Comparison of ENCODE assay signal across 8 mouse cellular contexts in the genomic region with DNA sequence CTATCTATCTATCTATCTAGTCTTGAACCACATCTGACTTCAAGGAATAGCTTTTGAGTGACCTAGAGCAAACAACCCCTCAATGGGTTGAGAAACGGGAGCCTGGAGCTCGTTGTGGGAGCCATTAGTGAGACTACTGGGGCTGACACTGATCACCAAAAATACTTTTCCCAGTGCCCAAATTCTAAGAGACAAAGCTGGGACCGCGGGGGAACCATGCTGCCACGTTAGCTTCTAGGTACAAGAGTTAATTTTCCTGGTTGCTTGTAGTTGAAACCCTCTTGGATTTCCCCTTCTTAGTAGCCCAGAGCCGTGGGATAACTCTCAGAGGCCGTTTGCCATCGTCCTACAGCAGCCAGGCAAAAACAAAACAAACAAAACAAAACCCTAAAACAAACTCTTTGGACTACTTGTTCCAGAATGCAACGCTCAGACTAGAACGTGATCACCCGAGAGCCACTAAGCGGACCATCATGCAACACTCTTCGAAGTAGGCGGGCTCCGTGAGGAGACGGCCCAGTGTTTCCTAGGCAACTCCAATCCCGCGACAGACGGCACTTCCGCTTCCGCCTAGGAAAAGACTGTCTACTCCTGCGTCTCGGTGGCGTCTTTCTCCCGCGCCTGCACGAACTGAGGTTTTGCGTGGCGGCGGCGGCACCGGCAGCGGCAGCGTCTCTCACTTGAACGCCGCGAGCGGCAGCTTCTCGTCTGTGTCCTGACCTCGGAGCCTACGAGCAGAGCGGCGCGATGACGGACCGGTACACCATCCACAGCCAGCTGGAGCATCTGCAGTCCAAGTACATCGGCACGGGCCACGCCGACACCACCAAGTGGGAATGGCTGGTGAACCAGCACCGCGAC. TPM values are rescaled to one million over a fixed set of nuclear protein-coding genes. Genes with fewer than 3 reads are reported as not detected.
A peak's percentile ranks its signal among the peaks of the same experiment; 100 is the strongest.
DNase-seq lines count a peak whose midpoint lies in the region; ATAC-seq lines count a peak whose summit lies in the region.

No protein-coding gene starts in this region.

- peak; percentile 100 for ATAC-seq in inflammation-experienced regulatory T-cells, adult 6 months
- peak; percentile 100 for ATAC-seq in megakaryocyte-erythroid progenitor cell, adult 5-6 weeks (replicated peaks; ENCODE audit: low FRiP score, low TSS enrichment, poor library complexity, severe bottlenecking)

- intact Hi-C loops in gastrocnemius, postnatal 14 days (cut with DNase I; ENCODE audit: low total_unique reads) = no loop called here
- intact Hi-C loops in left cerebral cortex, postnatal 10 days (cut with DNase I) = no loop called here

- DNase-seq in adrenal gland, adult (ENCODE audit: inconsistent age in 2 of 2, low spot score in 1 of 2) = peak; percentile 95 to 98
- DNase-seq in embryo, embryonic 10.5 days (ENCODE audit: low spot score) = peak; percentile 99
- DNase-seq in gastrocnemius, postnatal 14 days = peak; percentile 92
- peak; percentile 95 to 97 for DNase-seq in left cerebral cortex, postnatal 10 days (ENCODE audit: extremely low spot score in 1 of 2, low spot score in 2 of 2)
- DNase-seq in right cerebral cortex, postnatal 25 days = peak; percentile 95
- DNase-seq in urinary bladder, postnatal 4 days (ENCODE audit: low spot score in 2 of 2) = peak; percentile 91 to 93

RNA-seq across cellular contexts. Expression of a gene that starts 3.0 kb away (rescaled TPM):
- 1 to 10 TPM; 4.3 to 5.1 TPM for total RNA-seq in gastrocnemius, postnatal 14 days (2021)
- polyA plus RNA-seq in inflammation-experienced regulatory T-cells, adult 6 months (2017; shearing (Covaris generic)) = 10 to 100 TPM; 37.0 to 38.5 (median 37.3) TPM
- total RNA-seq in left cerebral cortex, postnatal 10 days (2021) = 1 to 10 TPM; 7.8 to 8.8 TPM
- 20.3 and 28.6 TPM in 2 replicates for total RNA-seq in megakaryocyte-erythroid progenitor cell, adult 5-6 weeks (2014; fragmentation: Nextera tagmentation)
- total RNA-seq in megakaryocyte-erythroid progenitor cell, adult 5-6 weeks (2017) = 20.3 and 23.7 TPM in 2 replicates

RNA-seq across cellular contexts. Expression of a gene that starts 44.0 kb away (rescaled TPM):
- under 1 TPM; 0.44 to 0.47 TPM for total RNA-seq in gastrocnemius, postnatal 14 days (2021)
- polyA plus RNA-seq in inflammation-experienced regulatory T-cells, adult 6 months (2017; shearing (Covaris generic)) = 10 to 100 TPM; 19.2 to 28.4 (median 20.6) TPM
- total RNA-seq in left cerebral cortex, postnatal 10 days (2021) = 1 to 10 TPM in 1 of 2 experiments, under 1 TPM in 1; 0.32 to 1.2 TPM
- total RNA-seq in megakaryocyte-erythroid progenitor cell, adult 5-6 weeks (2014; fragmentation: Nextera tagmentation) = 16.8 and 18.1 TPM in 2 replicates
- total RNA-seq in megakaryocyte-erythroid progenitor cell, adult 5-6 weeks (2017) = 13.3 and 14.6 TPM in 2 replicates

RNA-seq across cellular contexts. Expression of a gene that starts 52.2 kb away (rescaled TPM):
- 10 to 100 TPM; 32.3 to 38.6 TPM for total RNA-seq in gastrocnemius, postnatal 14 days (2021)
- polyA plus RNA-seq in inflammation-experienced regulatory T-cells, adult 6 months (2017; shearing (Covaris generic)) = 1 to 10 TPM in 2 of 3 experiments, under 1 TPM in 1; 0.25 to 2.8 (median 2.2) TPM
- 10 to 100 TPM; 17.4 to 22.9 TPM for total RNA-seq in left cerebral cortex, postnatal 10 days (2021)
- not detected in 2 replicates for total RNA-seq in megakaryocyte-erythroid progenitor cell, adult 5-6 weeks (2014; fragmentation: Nextera tagmentation)
- not detected in 2 replicates for total RNA-seq in megakaryocyte-erythroid progenitor cell, adult 5-6 weeks (2017)

Comparison
In these comparisons a context has a peak if more than half of its experiments do, and no peak if none do; other contexts are left out.
1. Peak in every context shown above with its lines: DNase-seq and ATAC-seq.
2. RNA of a gene that starts 44.0 kb away (total RNA-seq): 13.3 to 18.1 TPM in megakaryocyte-erythroid progenitor cell, adult 5-6 weeks; 0.32 to 1.2 TPM in left cerebral cortex, postnatal 10 days and 0.44 to 0.47 TPM in gastrocnemius, postnatal 14 days; every median in the first group is over 4 times any median in the second.
3. RNA of a gene that starts 52.2 kb away (total RNA-seq): 32.3 to 38.6 TPM in gastrocnemius, postnatal 14 days and 17.4 to 22.9 TPM in left cerebral cortex, postnatal 10 days; not detected in megakaryocyte-erythroid progenitor cell, adult 5-6 weeks; every median in the first group is over 10 times any median in the second.